Mouse (Mus musculus) liver, embryonic 14.5 days (tissue): ENCODE measurements at regions not wholly inside any gene's neighbourhood (a gene's known extent, or its start where the extent isn't known, plus 50 kb on each side); places are given as distances from the start of the nearest gene placed in this dataset.

Source experiments
- CTCF ChIP-seq: IDR thresholded peaks from 2 replicates; pipeline ENCODE4 v1.5.1; 2016; ENCODE audit warnings: antibody characterized with exemption, low read depth, control low read depth
- EP300 ChIP-seq: IDR thresholded peaks from 2 replicates; pipeline ENCODE4 v1.6.1; 2016; ENCODE audit warnings: antibody characterized with exemption, low read depth

- no peak for TF ChIP-seq CTCF
- no peak for TF ChIP-seq EP300
Observed at GRCm38 (mm10) chr12:33825571-33825970, 102.7 kb upstream of the Ferd3l start.
